Mouse (Mus musculus): ENCODE measurements around the gene Olfr518.
A peak's percentile ranks its signal among the peaks of the same experiment; 100 is the strongest.

Olfr518 gene

GRCm38 (mm10) chr7:108884906-108885305 is at the start of gene Olfr518:
TSS of gene Olfr518 (minus strand) at chr7:108885006.
- no peak for DNase-seq (ENCODE audit: low read depth, low spot score)

DNA sequence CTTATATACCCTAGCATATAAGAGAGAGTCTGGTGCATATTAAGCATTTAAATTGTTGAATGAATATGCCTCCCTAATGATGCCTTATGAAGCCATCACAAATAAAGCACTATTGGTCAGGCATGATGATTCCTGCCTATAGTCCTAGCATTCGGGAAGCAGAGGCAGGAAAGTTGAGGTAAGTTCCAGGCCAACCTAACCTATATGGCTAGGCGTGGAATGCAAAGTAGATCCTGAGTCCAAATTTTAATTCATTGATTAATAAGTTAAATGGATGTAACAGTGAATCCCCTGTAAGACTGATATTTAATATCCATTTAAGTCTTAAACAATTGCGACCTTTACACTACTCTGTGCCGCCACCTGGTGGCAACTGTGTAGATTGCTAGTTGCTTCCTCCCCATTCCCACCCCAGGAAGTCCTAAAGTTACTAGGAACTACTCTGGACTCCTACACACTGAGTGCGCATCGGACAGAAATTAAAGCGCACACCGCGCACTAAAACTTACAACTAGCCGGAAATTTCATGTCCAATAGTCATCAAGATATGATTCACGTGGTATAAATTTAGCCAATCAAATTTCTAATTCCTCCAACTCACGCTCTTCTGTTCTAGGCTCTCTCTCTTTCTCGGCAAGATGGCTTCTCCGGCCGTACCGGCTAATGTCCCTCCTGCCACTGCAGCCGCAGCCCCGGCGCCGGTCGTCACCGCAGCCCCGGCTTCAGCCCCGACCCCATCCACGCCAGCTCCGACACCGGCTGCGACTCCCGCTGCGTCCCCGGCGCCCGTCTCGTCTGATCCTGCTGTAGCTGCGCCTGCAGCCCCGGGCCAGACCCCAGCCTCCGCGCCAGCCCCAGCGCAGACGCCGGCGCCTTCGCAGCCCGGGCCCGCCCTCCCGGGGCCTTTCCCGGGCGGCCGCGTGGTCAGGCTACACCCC is 49.3 kb upstream of the Olfr518 start, which contains the start of gene Eif3f:
Eif3f (plus strand) TSS at position 624 of the 938 bp plus-strand sequence.
- DNase-seq (ENCODE audit: low read depth, low spot score) = peak; percentile 100

DNA sequence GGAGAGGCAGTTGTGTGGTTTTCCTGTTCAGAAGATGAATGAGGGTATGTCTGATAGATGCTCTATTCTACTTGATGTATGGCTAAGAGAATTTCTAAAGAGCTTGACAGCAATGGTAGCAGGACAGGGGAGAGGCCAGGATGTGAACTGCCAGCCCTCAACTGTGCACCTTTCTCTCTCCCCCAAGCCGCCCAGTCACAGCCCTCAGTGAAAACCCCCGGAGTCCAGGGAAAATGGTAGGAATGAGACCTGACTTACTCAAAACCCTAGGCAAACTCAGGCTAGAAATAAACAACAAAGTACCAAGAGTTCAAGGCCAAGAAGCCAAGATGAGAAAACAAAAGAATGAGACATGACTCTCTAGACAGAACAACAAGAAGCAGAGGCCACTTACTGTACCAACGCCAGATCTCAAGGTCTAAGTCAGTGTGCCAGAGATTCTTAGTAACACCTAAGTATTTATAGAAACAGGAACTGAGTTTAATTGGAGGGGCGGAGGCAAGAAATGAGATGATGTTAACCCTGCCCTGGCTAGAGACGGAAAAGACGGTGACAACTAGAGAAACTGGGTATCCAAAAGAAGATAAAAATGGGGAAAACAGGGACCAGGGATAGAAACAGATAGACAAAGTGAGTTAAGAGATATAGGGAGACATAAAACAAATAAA is 45.1 kb upstream of the Olfr518 start, which contains the start of gene Nlrp10:
Nlrp10 (minus strand) TSS at position 453 of the 668 bp plus-strand sequence.
- no peak for DNase-seq (ENCODE audit: low read depth, low spot score)

GRCm38 (mm10) chr7:108928280-108929188 is 43.7 kb upstream of the Olfr518 start:
- peak; percentile 28 for DNase-seq (ENCODE audit: low read depth, low spot score)

DNA sequence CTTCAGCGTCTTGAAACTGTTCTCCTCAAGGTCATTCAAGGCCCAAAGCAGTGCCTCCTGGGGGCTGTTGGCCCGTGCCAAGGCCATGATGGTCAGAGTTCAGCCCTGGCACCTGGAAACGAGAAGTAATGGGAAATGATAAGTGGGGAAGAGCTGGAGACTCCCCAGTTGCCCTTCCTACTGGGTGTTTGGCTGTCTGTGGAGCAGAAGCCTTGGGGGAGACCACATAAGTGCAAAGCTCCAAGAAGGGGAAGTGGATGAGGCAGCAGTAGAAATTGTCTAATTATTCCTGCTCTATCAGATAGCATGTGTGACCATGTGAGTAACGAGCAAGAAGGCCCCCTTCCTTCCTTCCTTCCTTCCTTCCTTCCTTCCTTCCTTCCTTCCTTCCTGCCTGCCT is 42.2 kb upstream of the Olfr518 start:
- no peak for DNase-seq (ENCODE audit: low read depth, low spot score)

DNA sequence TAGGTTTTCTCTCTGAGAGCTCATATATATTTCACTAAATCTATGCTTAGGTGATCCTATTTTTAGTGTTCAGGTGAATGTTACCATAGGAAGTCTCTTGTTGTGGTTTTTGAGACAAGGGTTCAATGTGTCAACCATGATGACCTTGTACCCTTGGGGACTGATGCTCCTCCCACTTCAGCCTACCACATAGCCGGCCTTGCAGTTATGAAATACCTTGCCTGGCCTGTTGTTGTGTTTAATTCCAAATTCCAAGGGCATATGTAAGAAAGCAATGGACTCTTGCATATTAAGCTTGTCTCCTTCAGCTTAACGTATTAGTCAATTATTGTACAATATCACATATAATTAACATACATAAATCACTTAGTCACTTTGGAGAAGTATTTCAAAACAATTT is 19.2 kb upstream of the Olfr518 start:
- DNase-seq (ENCODE audit: low read depth, low spot score) = no peak

DNA sequence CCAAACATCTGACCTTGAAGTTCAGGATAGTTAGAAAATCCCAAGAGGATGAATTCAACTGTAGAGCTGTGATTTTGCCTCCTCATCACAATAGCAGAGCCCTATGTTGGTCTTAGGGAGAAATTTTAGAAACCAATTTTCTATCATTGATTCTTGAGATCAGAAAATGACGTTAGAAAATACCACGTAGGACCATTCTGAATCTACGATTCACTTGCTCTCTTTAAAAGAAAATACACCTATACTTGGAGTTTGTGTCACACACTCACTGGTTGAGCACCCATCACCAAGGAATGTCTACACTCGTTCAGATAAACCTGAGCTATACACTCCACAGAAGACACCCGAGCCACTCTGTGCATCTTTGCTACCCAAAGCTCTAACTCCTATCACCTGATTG is 9.5 kb upstream of the Olfr518 start, which contains the start of gene Olfr519:
Olfr519 (minus strand) TSS at position 101 of the 400 bp plus-strand sequence.
- DNase-seq (ENCODE audit: low read depth, low spot score) = no peak

- DNase-seq (ENCODE audit: low read depth, low spot score) = no peak
Observed at GRCm38 (mm10) chr7:108872279-108872678, 12.5 kb downstream of the Olfr518 start, which contains the start of gene Olfr517. TSS of gene Olfr517 (minus strand) at chr7:108872379.

DNA sequence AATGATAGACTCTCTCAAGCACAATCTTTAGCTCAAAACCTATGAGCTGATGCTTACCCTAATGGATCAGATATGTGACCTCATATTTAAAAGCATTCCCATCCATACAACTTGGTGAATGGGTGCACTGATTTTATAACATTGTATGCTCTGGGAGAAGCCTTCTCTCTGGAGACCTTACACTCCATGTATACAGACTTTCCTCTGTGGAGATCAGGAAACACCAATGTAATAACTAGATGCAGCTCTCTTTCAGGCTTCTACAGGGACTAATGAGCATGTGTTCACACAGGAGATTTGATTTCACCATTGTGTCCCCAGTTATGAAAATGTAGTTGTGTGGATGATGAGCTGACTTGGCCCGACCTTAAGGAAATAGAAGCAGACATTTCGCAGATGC is 34.4 kb downstream of the Olfr518 start, which contains the start of gene Olfr516:
Olfr516 (minus strand) TSS at position 101 of the 400 bp plus-strand sequence.
- no peak for DNase-seq (ENCODE audit: low read depth, low spot score)

All from telencephalon, adult 2 months (tissue).